Mouse (Mus musculus) forebrain, embryonic 15.5 days (tissue): ENCODE measurements around the gene Agtrap. TPM values are rescaled to one million over a fixed set of nuclear protein-coding genes. Genes with fewer than 3 reads are reported as not detected.

ENCODE experiments used
- ATAC-seq: fragments of 200-750 bp; cut with Nextera tagmentation; replicated peaks from 2 replicates; pipeline ENCODE4 v1.8.0; 2017; ENCODE audit warnings: mild to moderate bottlenecking, moderate TSS enrichment, moderate library complexity
- H3K27ac ChIP-seq: fragments of 300-500 bp; sonication (generic); replicated peaks from 2 replicates; pipeline ENCODE4 v1.5.1; 2015; ENCODE audit warnings: mild to moderate bottlenecking, inconsistent platforms
- H3K27me3 ChIP-seq: fragments of 300-500 bp; sonication (generic); 2 replicates; pipeline ENCODE4 v1.6.1; 2015; ENCODE audit warnings: inconsistent platforms
- H3K36me3 ChIP-seq: fragments of 300-500 bp; sonication (generic); 2 replicates; pipeline ENCODE4 v1.6.1; 2015; ENCODE audit warnings: mild to moderate bottlenecking, inconsistent platforms
- H3K4me1 ChIP-seq: fragments of 300-500 bp; sonication (generic); 2 replicates; pipeline ENCODE4 v1.6.1; 2015; ENCODE audit warnings: inconsistent platforms
- H3K4me2 ChIP-seq: fragments of 300-500 bp; sonication (generic); replicated peaks from 2 replicates; pipeline ENCODE4 v1.6.1; 2015; ENCODE audit warnings: mild to moderate bottlenecking, inconsistent platforms
- H3K4me3 ChIP-seq: fragments of 300-500 bp; sonication (generic); 2 replicates; pipeline ENCODE4 v1.5.1; 2015; ENCODE audit warnings: mild to moderate bottlenecking, inconsistent platforms
- H3K9ac ChIP-seq: fragments of 300-500 bp; sonication (generic); replicated peaks from 2 replicates; pipeline ENCODE4 v1.6.1; 2015; ENCODE audit warnings: mild to moderate bottlenecking, inconsistent platforms
- H3K9me3 ChIP-seq: fragments of 300-500 bp; sonication (generic); 2 replicates; pipeline ENCODE4 v1.6.1; 2016; ENCODE audit warnings: inconsistent platforms
- WGBS: fragments of 180-500 bp; shearing (Covaris S2); methylation state at CpG from one replicate; pipeline ENCODE4 v1.1.7; 2015; ENCODE audit warnings: mixed read lengths; 5-methylcytosine and 5-hydroxymethylcytosine counted together
- polyA plus RNA-seq: library from polyadenylated mRNA; unstranded; fragments of >200 nt; fragmentation: Nextera tagmentation; extraction: Ambion mirVana; gene quantifications from 2 replicates; pipeline ENCODE4 v1.2.1, GENCODE M21; 2015

Agtrap gene
- polyA plus RNA-seq, 1 experiment from 2014 or later: 5.6 TPM

GRCm38 (mm10) chr4:148083176-148083899 lies 4.5 kb downstream of the Agtrap start:
- Histone ChIP-seq H3K27ac (no peak overlapping the region), H3K4me3 (no peak overlapping the region), H3K36me3 (no peaks in the 10 kb centered on the region), H3K9me3 (no peaks in the 10 kb centered on the region), H3K4me1 (peaks cover 15% of the 10 kb centered on the region), H3K27me3 (no peaks in the 10 kb centered on the region), H3K4me2 (no peak overlapping the region), H3K9ac (no peak overlapping the region)
- 67% methylated on average over 21 of the region's 21 CpGs for WGBS
- no peak for ATAC-seq

GRCm38 (mm10) chr4:148082257-148083044 lies 5.4 kb downstream of the Agtrap start:
- ATAC-seq: no peak
- Histone ChIP-seq H3K36me3 (no peaks in the 10 kb centered on the region), H3K9ac (no peak overlapping the region), H3K27ac (no peak overlapping the region), H3K27me3 (no peaks in the 10 kb centered on the region), H3K4me2 (no peak overlapping the region), H3K4me1 (peaks cover 6% of the 10 kb centered on the region), H3K4me3 (no peak overlapping the region), H3K9me3 (no peaks in the 10 kb centered on the region)
- WGBS: 53% methylated on average over 12 of the region's 12 CpGs

- Histone ChIP-seq H3K9ac (no peak overlapping the region), H3K27ac (no peak overlapping the region), H3K4me1 (no peaks in the 10 kb centered on the region), H3K36me3 (no peaks in the 10 kb centered on the region), H3K9me3 (no peaks in the 10 kb centered on the region), H3K4me3 (no peak overlapping the region), H3K27me3 (no peaks in the 10 kb centered on the region), H3K4me2 (no peak overlapping the region)
- ATAC-seq: no peak
- 94% methylated on average over 10 of the region's 10 CpGs for WGBS
Observed at GRCm38 (mm10) chr4:148081201-148081600, 6.6 kb downstream of the Agtrap start.

- H3K4me2 ChIP-seq: no peak overlapping the region
- whole genome bisulfite sequencing: 76% methylated on average over 1 of the region's 1 CpGs
- no peaks in the 10 kb centered on the region for H3K4me1 ChIP-seq
- no peak overlapping the region for H3K27ac ChIP-seq
- H3K4me3 ChIP-seq: no peak overlapping the region
- no peak overlapping the region for H3K9ac ChIP-seq
- H3K9me3 ChIP-seq: no peaks in the 10 kb centered on the region
- no peaks in the 10 kb centered on the region for H3K27me3 ChIP-seq
- ATAC-seq: no peak
- H3K36me3 ChIP-seq: no peaks in the 10 kb centered on the region
Observed at GRCm38 (mm10) chr4:148080597-148080973, 7.2 kb downstream of the Agtrap start.

- H3K4me3 ChIP-seq: no peak overlapping the region
- H3K9ac ChIP-seq: no peak overlapping the region
- no peak overlapping the region for H3K27ac ChIP-seq
- peaks cover under 1% of the 10 kb centered on the region for H3K4me1 ChIP-seq
- no peak overlapping the region for H3K4me2 ChIP-seq
- no peaks in the 10 kb centered on the region for H3K27me3 ChIP-seq
- no peak for ATAC-seq
- H3K36me3 ChIP-seq: no peaks in the 10 kb centered on the region
- WGBS: 89% methylated on average over 8 of the region's 8 CpGs
- no peaks in the 10 kb centered on the region for H3K9me3 ChIP-seq
Observed at GRCm38 (mm10) chr4:148079944-148080596, 7.8 kb downstream of the Agtrap start.

GRCm38 (mm10) chr4:148079212-148079611 lies 8.6 kb downstream of the Agtrap start:
- 71% methylated on average over 6 of the region's 6 CpGs for WGBS
- no peak overlapping the region for H3K4me2 ChIP-seq
- no peaks in the 10 kb centered on the region for H3K9me3 ChIP-seq
- H3K9ac ChIP-seq: no peak overlapping the region
- ATAC-seq: no peak
- H3K4me3 ChIP-seq: no peak overlapping the region
- no peaks in the 10 kb centered on the region for H3K27me3 ChIP-seq
- no peaks in the 10 kb centered on the region for H3K36me3 ChIP-seq
- H3K27ac ChIP-seq: no peak overlapping the region
- peaks cover 4% of the 10 kb centered on the region for H3K4me1 ChIP-seq

- no peak for ATAC-seq
- H3K36me3 ChIP-seq: no peaks in the 10 kb centered on the region
- no peak overlapping the region for H3K4me2 ChIP-seq
- no peak overlapping the region for H3K27ac ChIP-seq
- H3K27me3 ChIP-seq: no peaks in the 10 kb centered on the region
- H3K4me3 ChIP-seq: no peak overlapping the region
- WGBS: 94% methylated on average over 6 of the region's 6 CpGs
- H3K9me3 ChIP-seq: no peaks in the 10 kb centered on the region
- H3K4me1 ChIP-seq: peaks cover 4% of the 10 kb centered on the region
- no peak overlapping the region for H3K9ac ChIP-seq
Observed at GRCm38 (mm10) chr4:148075881-148076280, 11.9 kb downstream of the Agtrap start.

GRCm38 (mm10) chr4:148075259-148075658 lies 12.6 kb downstream of the Agtrap start:
- H3K4me2 ChIP-seq: peak overlapping the region; percentile 43
- H3K36me3 ChIP-seq: no peaks in the 10 kb centered on the region

GRCm38 (mm10) chr4:148074521-148075189 lies 13.2 kb downstream of the Agtrap start:
- Histone ChIP-seq H3K36me3 (no peaks in the 10 kb centered on the region), H3K4me3 (peak overlapping the region; percentile 22), H3K9ac (peak overlapping the region; percentile 32; the same call in 1 of the 2 replicates), H3K4me1 (peaks cover 4% of the 10 kb centered on the region), H3K4me2 (peak overlapping the region; percentile 43), H3K27me3 (no peaks in the 10 kb centered on the region), H3K9me3 (no peaks in the 10 kb centered on the region), H3K27ac (no peak overlapping the region)
- 0 out of 2 replicates have a peak, but pooled peaks have one; percentile 27 for ATAC-seq
- WGBS: 50% methylated on average over 17 of the region's 17 CpGs

More at GRCm38 (mm10) chr4:148075259-148075658, 12.6 kb downstream of the Agtrap start:
- Histone ChIP-seq H3K9me3 (no peaks in the 10 kb centered on the region), H3K27me3 (no peaks in the 10 kb centered on the region), H3K27ac (no peak overlapping the region), H3K9ac (peak overlapping the region; percentile 32; the same call in 1 of the 2 replicates), H3K4me1 (peaks cover 4% of the 10 kb centered on the region), H3K4me3 (peak overlapping the region; percentile 22)
- 27% methylated on average over 21 of the region's 21 CpGs for WGBS
- peak; percentile 35; the same call in 1 of the 2 replicates for ATAC-seq

- H3K4me3 ChIP-seq: no peak overlapping the region
- H3K36me3 ChIP-seq: no peaks in the 10 kb centered on the region
- no peak overlapping the region for H3K9ac ChIP-seq
- H3K27ac ChIP-seq: no peak overlapping the region
- WGBS: 71% methylated on average over 5 of the region's 5 CpGs
- ATAC-seq: no peak
- H3K4me1 ChIP-seq: peaks cover 4% of the 10 kb centered on the region
- H3K27me3 ChIP-seq: no peaks in the 10 kb centered on the region
- no peak overlapping the region for H3K4me2 ChIP-seq
- H3K9me3 ChIP-seq: no peaks in the 10 kb centered on the region
Observed at GRCm38 (mm10) chr4:148071508-148071907, 16.3 kb downstream of the Agtrap start.

GRCm38 (mm10) chr4:148069602-148070218 lies 18.1 kb downstream of the Agtrap start:
- Histone ChIP-seq H3K9me3 (no peaks in the 10 kb centered on the region), H3K4me1 (no peaks in the 10 kb centered on the region), H3K4me2 (no peak overlapping the region), H3K4me3 (no peak overlapping the region), H3K27me3 (no peaks in the 10 kb centered on the region), H3K27ac (no peak overlapping the region), H3K36me3 (no peaks in the 10 kb centered on the region), H3K9ac (no peak overlapping the region)
- ATAC-seq: no peak
- 82% methylated on average over 9 of the region's 9 CpGs for WGBS
